Mouse (Mus musculus) granulocyte monocyte progenitor cell, adult 5-6 weeks (primary cell): ENCODE measurements around the gene Olfr1484. TPM values are rescaled to one million over a fixed set of nuclear protein-coding genes. Genes with fewer than 3 reads are reported as not detected.
"Not testable (repeated sequence)": the region's sequence is repeated elsewhere in the genome, so short reads cannot be mapped to it uniquely, and the experiment has no call there.

ENCODE experiments used
- ATAC-seq: replicated peaks from 2 replicates; pipeline ENCODE4 v1.8.0; 2016; ENCODE audit warnings: mild to moderate bottlenecking, moderate TSS enrichment, inconsistent platforms; ENCODE audit not compliant: poor library complexity, severe bottlenecking
- total RNA-seq, 2 experiments: library from RNA; stranded (forward) in 1 of 2; stranded (reverse) in 1 of 2; fragments of 200-712, 200-1000 nt in 1 of 2; fragments of >200 nt in 1 of 2; fragmentation: Nextera tagmentation in 1 of 2; gene quantifications; 2 replicates each; pipeline ENCODE4 v1.2.3; 2014 to 2017

Olfr1484 gene
- not detected in 2 replicates for total RNA-seq (2014; fragmentation: Nextera tagmentation)
- not detected in 2 replicates for total RNA-seq (2017)

- ATAC-seq, result no peak
Measured at GRCm38 (mm10) chr19:13583211-13583610, at the start of gene Olfr1484. Gene Olfr1484, plus strand, starts transcription at chr19:13583511.

DNA sequence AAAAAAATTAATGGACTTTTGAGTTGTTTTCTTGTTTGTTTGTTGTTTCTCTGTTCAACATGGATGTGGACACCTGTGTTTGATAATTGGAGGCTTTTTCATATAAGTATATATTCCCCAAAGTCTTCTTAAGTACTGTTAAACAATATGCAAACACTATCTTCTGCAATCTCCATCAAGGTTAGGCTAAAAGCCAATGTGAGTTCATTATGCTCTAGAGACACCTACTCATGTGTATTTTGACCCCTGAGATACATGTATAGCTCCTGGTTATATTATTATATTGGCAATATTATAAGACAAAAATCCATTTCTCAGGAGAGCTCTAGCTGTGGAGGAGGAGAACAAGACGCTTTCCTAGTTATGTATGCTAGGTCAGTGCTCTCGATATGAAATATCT lies 33.8 kb downstream of the Olfr1484 start, which contains the start of gene Olfr1487:
Gene Olfr1487, plus strand, starts transcription at position 301 of the 400 bp plus-strand sequence.
- not testable (repeated sequence) for ATAC-seq

- ATAC-seq, result no peak
Measured at GRCm38 (mm10) chr19:13631321-13631720, 48.0 kb downstream of the Olfr1484 start, which contains the start of gene Olfr1489. Gene Olfr1489, plus strand, starts transcription at chr19:13631621.

Other genes starting within 250 kb of the Olfr1484 start
- not detected in 2 replicates for gene Olfr1466, start 244.6 kb upstream of the Olfr1484 start, total RNA-seq (2014; fragmentation: Nextera tagmentation)
- gene Olfr1466, start 244.6 kb upstream of the Olfr1484 start, total RNA-seq (2017), result not detected in 2 replicates
- gene Olfr1467, start 221.3 kb upstream of the Olfr1484 start, total RNA-seq (2014; fragmentation: Nextera tagmentation), result not detected in 2 replicates
- gene Olfr1467, start 221.3 kb upstream of the Olfr1484 start, total RNA-seq (2017), result not detected in 2 replicates
- not detected in 2 replicates for gene Olfr1469, start 175.7 kb upstream of the Olfr1484 start, total RNA-seq (2014; fragmentation: Nextera tagmentation)
- gene Olfr1469, start 175.7 kb upstream of the Olfr1484 start, total RNA-seq (2017), result not detected in 2 replicates
- gene Olfr1471, start 140.1 kb upstream of the Olfr1484 start, total RNA-seq (2014; fragmentation: Nextera tagmentation), result not detected in 2 replicates
- not detected in 2 replicates for gene Olfr1471, start 140.1 kb upstream of the Olfr1484 start, total RNA-seq (2017)
- not detected in 2 replicates for gene Olfr1472, start 127.4 kb upstream of the Olfr1484 start, total RNA-seq (2014; fragmentation: Nextera tagmentation)
- not detected in 2 replicates for gene Olfr1472, start 127.4 kb upstream of the Olfr1484 start, total RNA-seq (2017)
- not detected in 2 replicates for gene Olfr1474, start 113.9 kb upstream of the Olfr1484 start, total RNA-seq (2014; fragmentation: Nextera tagmentation)
- not detected in 2 replicates for gene Olfr1474, start 113.9 kb upstream of the Olfr1484 start, total RNA-seq (2017)
- not detected in 2 replicates for gene Olfr1475, start 103.3 kb upstream of the Olfr1484 start, total RNA-seq (2014; fragmentation: Nextera tagmentation)
- gene Olfr1475, start 103.3 kb upstream of the Olfr1484 start, total RNA-seq (2017), result not detected in 2 replicates
- gene Olfr1477, start 83.0 kb upstream of the Olfr1484 start, total RNA-seq (2014; fragmentation: Nextera tagmentation), result not detected in 2 replicates
- not detected in 2 replicates for gene Olfr1477, start 83.0 kb upstream of the Olfr1484 start, total RNA-seq (2017)
- gene Olfr1480, start 55.6 kb upstream of the Olfr1484 start, total RNA-seq (2014; fragmentation: Nextera tagmentation), result not detected in 2 replicates
- not detected in 2 replicates for gene Olfr1480, start 55.6 kb upstream of the Olfr1484 start, total RNA-seq (2017)
- gene Olfr1487, start 33.9 kb downstream of the Olfr1484 start, total RNA-seq (2014; fragmentation: Nextera tagmentation), result not detected in 2 replicates
- not detected in 2 replicates for gene Olfr1487, start 33.9 kb downstream of the Olfr1484 start, total RNA-seq (2017)
- not detected in 2 replicates for gene Olfr1489, start 48.1 kb downstream of the Olfr1484 start, total RNA-seq (2014; fragmentation: Nextera tagmentation)
- not detected in 2 replicates for gene Olfr1489, start 48.1 kb downstream of the Olfr1484 start, total RNA-seq (2017)
- gene Olfr1490, start 67.6 kb downstream of the Olfr1484 start, total RNA-seq (2014; fragmentation: Nextera tagmentation), result not detected in 2 replicates
- not detected in 2 replicates for gene Olfr1490, start 67.6 kb downstream of the Olfr1484 start, total RNA-seq (2017)
- gene Olfr1491, start 113.8 kb downstream of the Olfr1484 start, total RNA-seq (2014; fragmentation: Nextera tagmentation), result not detected in 2 replicates
- gene Olfr1491, start 113.8 kb downstream of the Olfr1484 start, total RNA-seq (2017), result not detected in 2 replicates
- not detected in 2 replicates for gene Olfr1493-ps1, start 139.8 kb downstream of the Olfr1484 start, total RNA-seq (2014; fragmentation: Nextera tagmentation)
- gene Olfr1493-ps1, start 139.8 kb downstream of the Olfr1484 start, total RNA-seq (2017), result not detected in 2 replicates
- gene Olfr1494, start 156.2 kb downstream of the Olfr1484 start, total RNA-seq (2014; fragmentation: Nextera tagmentation), result not detected in 2 replicates
- not detected in 2 replicates for gene Olfr1494, start 156.2 kb downstream of the Olfr1484 start, total RNA-seq (2017)
- not detected in 2 replicates for gene Olfr1495, start 181.1 kb downstream of the Olfr1484 start, total RNA-seq (2014; fragmentation: Nextera tagmentation)
- not detected in 2 replicates for gene Olfr1495, start 181.1 kb downstream of the Olfr1484 start, total RNA-seq (2017)
- gene Olfr1496, start 194.4 kb downstream of the Olfr1484 start, total RNA-seq (2014; fragmentation: Nextera tagmentation), result not detected in 2 replicates
- not detected in 2 replicates for gene Olfr1496, start 194.4 kb downstream of the Olfr1484 start, total RNA-seq (2017)
- gene Olfr1497, start 214.7 kb downstream of the Olfr1484 start, total RNA-seq (2014; fragmentation: Nextera tagmentation), result not detected in 2 replicates
- not detected in 2 replicates for gene Olfr1497, start 214.7 kb downstream of the Olfr1484 start, total RNA-seq (2017)
- gene Olfr1499, start 235.9 kb downstream of the Olfr1484 start, total RNA-seq (2014; fragmentation: Nextera tagmentation), result not detected in 2 replicates
- not detected in 2 replicates for gene Olfr1499, start 235.9 kb downstream of the Olfr1484 start, total RNA-seq (2017)
- gene Olfr1500, start 247.0 kb downstream of the Olfr1484 start, total RNA-seq (2014; fragmentation: Nextera tagmentation), result not detected in 2 replicates
- not detected in 2 replicates for gene Olfr1500, start 247.0 kb downstream of the Olfr1484 start, total RNA-seq (2017)